Mouse (Mus musculus) brown adipose tissue, adult 24 weeks (tissue): ENCODE results near the gene Dlgap4. TPM values are rescaled to one million over a fixed set of nuclear protein-coding genes. Genes with fewer than 3 reads are reported as not detected.

Source experiments
- H3K27ac ChIP-seq: fragments of 200-500 bp; replicated peaks from 2 replicates; pipeline ENCODE4 v1.5.1; 2012; ENCODE audit warnings: low read depth, mild to moderate bottlenecking, low read length
- H3K4me1 ChIP-seq: fragments of 200-500 bp; 2 replicates; pipeline ENCODE4 v1.6.1; 2012; ENCODE audit warnings: low read length, mixed read lengths; ENCODE audit not compliant: control insufficient read depth, insufficient read depth, insufficient read length
- H3K4me3 ChIP-seq: fragments of 200-500 bp; 2 replicates; pipeline ENCODE4 v1.5.1; 2012; ENCODE audit warnings: low read depth, mild to moderate bottlenecking, low read length, moderate library complexity; ENCODE audit not compliant: insufficient read depth
- polyA plus RNA-seq: library from polyadenylated mRNA; stranded (reverse); fragments of >200 nt; gene quantifications from 2 replicates; pipeline ENCODE4 v1.2.4, GENCODE M21; 2012; ENCODE audit not compliant: missing spikeins, insufficient read depth, insufficient read length

Gene Dlgap4
- polyA plus RNA-seq, 1 experiment: 39.8 TPM

DNA sequence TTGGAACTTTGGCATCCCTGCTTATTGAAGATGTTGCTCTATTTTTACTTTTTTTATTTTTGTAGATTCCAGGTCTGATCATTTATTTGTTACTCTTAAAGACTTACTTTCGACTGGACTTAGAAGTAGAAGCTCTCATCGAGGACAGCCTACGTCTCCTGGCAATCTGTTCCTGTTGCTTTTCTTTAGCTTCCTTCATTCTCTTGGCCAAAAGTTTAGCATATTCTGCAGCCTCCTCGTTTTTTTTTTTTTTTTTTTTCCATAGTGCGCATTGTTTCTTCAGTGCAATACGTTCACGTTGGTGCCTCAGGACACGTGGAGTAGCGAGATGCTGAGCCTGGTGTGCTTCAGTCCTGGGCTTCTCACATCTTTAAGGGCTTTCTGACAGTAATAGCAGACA, 19.2 kb downstream of the Dlgap4 start:
- Histone ChIP-seq H3K4me3 (no peak overlapping the region), H3K4me1 (peaks cover 2% of the 10 kb centered on the region; the same call in 1 of the 2 replicates), H3K27ac (no peak overlapping the region)

DNA sequence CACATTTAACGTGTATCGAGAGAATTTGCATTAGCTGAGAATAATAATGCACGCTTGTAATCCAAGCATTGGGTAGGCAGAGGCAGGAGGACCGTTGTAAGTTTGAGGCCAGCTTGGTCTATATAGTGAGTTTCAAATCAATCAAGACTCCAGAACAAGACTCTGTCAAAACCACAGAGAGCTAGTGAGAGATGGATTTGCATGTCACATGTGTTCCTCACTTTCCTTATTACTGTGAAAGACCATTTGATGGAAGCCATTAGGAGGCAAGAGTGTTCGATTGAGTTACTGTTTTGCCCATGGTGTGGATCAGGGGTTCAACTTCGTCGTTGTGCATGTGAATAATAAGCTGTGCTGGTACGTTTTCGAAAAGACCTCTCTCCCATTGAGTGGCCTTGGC, 21.6 kb downstream of the Dlgap4 start:
- Histone ChIP-seq H3K27ac (no peak overlapping the region), H3K4me1 (peaks cover 2% of the 10 kb centered on the region; the same call in 1 of the 2 replicates), H3K4me3 (no peak overlapping the region)

DNA sequence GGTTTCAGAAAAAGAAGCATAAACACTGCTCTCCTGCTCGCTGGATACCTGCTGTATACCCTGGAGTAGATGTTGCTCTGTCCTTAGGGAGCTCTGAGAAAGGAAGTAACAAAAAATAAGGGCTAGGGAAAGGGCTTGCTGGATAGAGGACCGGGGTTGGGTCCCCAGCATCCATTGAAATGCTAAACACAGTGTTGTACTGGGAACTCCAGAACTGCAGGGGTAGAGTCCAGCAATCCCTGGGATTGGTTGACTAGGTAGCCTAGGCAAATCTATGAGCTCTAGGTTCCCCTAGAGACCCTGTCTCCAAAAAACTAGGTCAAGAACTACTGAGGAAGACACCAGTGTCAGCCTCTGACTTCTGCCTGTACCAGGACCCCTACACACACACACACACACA, 27.6 kb downstream of the Dlgap4 start:
- no peak overlapping the region for H3K4me3 ChIP-seq
- H3K27ac ChIP-seq: no peak overlapping the region

GRCm38 (mm10) chr2:156642931-156643330, 29.4 kb downstream of the Dlgap4 start:
- H3K4me1 ChIP-seq: no peaks in the 10 kb centered on the region
- H3K4me3 ChIP-seq: no peak overlapping the region
- H3K27ac ChIP-seq: no peak overlapping the region

More for the DNA sequence above, 27.6 kb downstream of the Dlgap4 start:
- H3K4me1 ChIP-seq: no peaks in the 10 kb centered on the region

GRCm38 (mm10) chr2:156643406-156643805, 29.9 kb downstream of the Dlgap4 start:
- H3K4me3 ChIP-seq: no peak overlapping the region
- no peaks in the 10 kb centered on the region for H3K4me1 ChIP-seq
- H3K27ac ChIP-seq: no peak overlapping the region

GRCm38 (mm10) chr2:156645145-156645544, 31.6 kb downstream of the Dlgap4 start:
- Histone ChIP-seq H3K4me3 (no peak overlapping the region), H3K4me1 (no peaks in the 10 kb centered on the region), H3K27ac (no peak overlapping the region)

- Histone ChIP-seq H3K4me1 (no peaks in the 10 kb centered on the region), H3K4me3 (no peak overlapping the region), H3K27ac (no peak overlapping the region)
Measured at GRCm38 (mm10) chr2:156646877-156647276, 33.4 kb downstream of the Dlgap4 start.

- Histone ChIP-seq H3K4me3 (no peak overlapping the region), H3K4me1 (no peaks in the 10 kb centered on the region)
Measured at GRCm38 (mm10) chr2:156648042-156648441, 34.5 kb downstream of the Dlgap4 start.

DNA sequence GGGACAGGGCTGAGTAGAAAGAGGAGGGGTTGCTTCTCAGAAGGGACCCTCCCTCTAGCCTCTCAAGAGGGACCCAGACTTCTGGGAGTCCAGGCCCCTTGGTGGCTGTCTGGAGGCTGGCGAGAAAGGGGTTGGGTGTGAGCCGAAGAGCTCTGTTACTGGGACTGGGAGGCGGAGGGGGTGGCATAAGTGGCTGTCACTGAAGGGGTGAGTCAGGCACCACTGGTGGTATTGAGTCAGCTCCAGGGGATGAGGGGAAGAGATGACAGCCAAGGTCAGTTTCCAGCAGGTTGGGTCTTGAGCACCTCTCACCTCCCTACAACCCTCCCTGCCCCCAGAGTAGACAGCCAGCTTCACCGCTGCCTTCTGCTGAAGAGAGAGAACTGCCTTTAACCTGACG, 35.9 kb downstream of the Dlgap4 start:
- no peak overlapping the region for H3K4me3 ChIP-seq
- no peak overlapping the region for H3K27ac ChIP-seq
- no peaks in the 10 kb centered on the region for H3K4me1 ChIP-seq

More at GRCm38 (mm10) chr2:156648042-156648441, 34.5 kb downstream of the Dlgap4 start:
- H3K27ac ChIP-seq: no peak overlapping the region

- Histone ChIP-seq H3K4me3 (no peak overlapping the region), H3K4me1 (no peaks in the 10 kb centered on the region), H3K27ac (no peak overlapping the region)
Measured at GRCm38 (mm10) chr2:156651019-156651418, 37.5 kb downstream of the Dlgap4 start.

DNA sequence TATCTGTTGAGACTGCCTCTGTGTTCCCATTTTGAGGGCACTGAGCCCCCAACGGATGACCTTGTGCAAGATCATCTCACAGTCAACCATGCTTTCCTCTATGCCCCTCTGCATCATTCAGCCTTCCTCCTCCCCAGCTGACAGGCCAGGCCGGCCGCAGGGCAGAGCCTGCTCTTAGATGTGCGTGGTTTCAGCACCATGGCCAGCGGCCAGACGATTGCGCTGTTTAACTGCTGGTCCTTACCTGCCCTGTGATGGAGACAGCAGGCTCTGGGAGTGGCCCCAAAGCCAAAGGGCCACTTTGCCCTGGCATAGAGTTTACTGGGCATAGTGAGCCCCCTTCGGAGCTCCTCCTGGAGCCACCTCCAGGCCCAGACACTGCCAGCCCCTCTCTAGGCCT, 39.3 kb downstream of the Dlgap4 start:
- no peak overlapping the region for H3K4me3 ChIP-seq
- no peak overlapping the region for H3K27ac ChIP-seq
- H3K4me1 ChIP-seq: no peaks in the 10 kb centered on the region

DNA sequence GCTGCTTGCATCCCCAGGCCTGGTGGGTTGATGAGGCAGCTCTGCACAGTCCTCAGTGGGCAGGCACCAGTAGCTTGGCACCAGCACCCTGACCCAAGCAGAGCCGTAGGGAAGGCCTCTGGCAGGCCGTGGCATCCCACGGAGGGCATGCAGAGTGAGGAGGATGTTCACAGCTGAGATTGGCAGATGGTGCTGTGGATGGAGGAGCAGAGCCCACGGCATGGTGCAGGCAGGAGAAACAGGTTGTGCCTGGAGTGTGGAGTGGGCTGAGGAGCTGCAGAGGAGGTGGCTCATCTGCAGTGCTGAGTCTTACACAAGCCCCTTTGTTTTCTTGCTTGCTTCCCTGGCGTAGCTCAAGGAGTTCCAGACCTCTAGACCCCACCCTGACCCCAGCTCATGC, 40.6 kb downstream of the Dlgap4 start:
- Histone ChIP-seq H3K4me3 (no peak overlapping the region), H3K27ac (no peak overlapping the region), H3K4me1 (no peaks in the 10 kb centered on the region)

GRCm38 (mm10) chr2:156655626-156656025, 42.1 kb downstream of the Dlgap4 start:
- H3K4me3 ChIP-seq: no peak overlapping the region
- no peaks in the 10 kb centered on the region for H3K4me1 ChIP-seq
- H3K27ac ChIP-seq: no peak overlapping the region

DNA sequence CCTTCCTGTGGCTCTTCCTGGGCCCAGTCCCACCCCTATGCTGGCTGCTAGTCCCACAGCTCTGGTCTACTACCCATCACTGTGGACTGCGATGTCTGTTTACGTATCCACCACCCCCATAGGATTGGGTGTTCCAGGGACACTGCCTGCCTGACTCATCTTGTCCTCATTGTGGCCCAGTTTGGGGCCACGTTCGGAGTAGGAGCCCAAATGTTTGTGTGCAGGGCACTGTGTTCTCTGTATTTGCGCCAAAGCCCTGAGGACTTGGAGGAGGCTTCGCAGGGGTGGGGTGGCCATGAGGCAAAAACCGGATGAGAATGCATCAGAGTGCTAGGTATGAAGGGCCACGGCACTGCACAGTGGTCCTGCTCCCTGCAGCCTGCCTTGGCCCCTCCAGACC, 44.0 kb downstream of the Dlgap4 start:
- Histone ChIP-seq H3K4me1 (no peaks in the 10 kb centered on the region), H3K4me3 (no peak overlapping the region), H3K27ac (no peak overlapping the region)

DNA sequence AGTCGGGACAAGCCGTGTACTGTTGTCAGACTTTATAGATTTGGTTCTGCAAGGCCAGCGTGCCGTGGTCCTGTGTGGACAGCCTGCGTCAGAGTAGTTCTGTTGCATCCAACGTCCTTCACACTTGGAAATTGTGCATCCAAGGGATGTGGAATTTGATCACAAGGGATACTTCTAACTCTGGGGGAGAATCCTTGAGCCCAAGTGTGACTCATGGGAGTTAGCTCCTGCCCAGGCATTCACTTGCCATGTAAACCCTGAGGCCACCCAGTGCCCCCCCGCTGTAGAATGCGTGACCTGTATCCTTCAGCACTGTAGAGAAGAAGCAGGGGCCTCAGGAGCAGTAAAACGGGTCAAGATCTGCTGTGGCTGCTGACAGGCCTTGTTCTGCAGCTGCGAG, 44.7 kb downstream of the Dlgap4 start:
- Histone ChIP-seq H3K27ac (no peak overlapping the region), H3K4me3 (no peak overlapping the region), H3K4me1 (no peaks in the 10 kb centered on the region)

GRCm38 (mm10) chr2:156658751-156659150, 45.2 kb downstream of the Dlgap4 start:
- no peak overlapping the region for H3K27ac ChIP-seq
- no peaks in the 10 kb centered on the region for H3K4me1 ChIP-seq
- no peak overlapping the region for H3K4me3 ChIP-seq

- no peak overlapping the region for H3K4me3 ChIP-seq
- H3K27ac ChIP-seq: no peak overlapping the region
- H3K4me1 ChIP-seq: no peaks in the 10 kb centered on the region
Measured at GRCm38 (mm10) chr2:156659981-156660380, 46.5 kb downstream of the Dlgap4 start.
